Mouse (Mus musculus) adrenal gland (tissue): Measurements from ENCODE around the gene Alox5.

Source experiments
- intact Hi-C: fragments of 180-260 bp; cut with DNase I; formaldehyde crosslinking; loops from one replicate; pipeline ENCODE4 v1.15.1; 2025

The Alox5 gene

DNA sequence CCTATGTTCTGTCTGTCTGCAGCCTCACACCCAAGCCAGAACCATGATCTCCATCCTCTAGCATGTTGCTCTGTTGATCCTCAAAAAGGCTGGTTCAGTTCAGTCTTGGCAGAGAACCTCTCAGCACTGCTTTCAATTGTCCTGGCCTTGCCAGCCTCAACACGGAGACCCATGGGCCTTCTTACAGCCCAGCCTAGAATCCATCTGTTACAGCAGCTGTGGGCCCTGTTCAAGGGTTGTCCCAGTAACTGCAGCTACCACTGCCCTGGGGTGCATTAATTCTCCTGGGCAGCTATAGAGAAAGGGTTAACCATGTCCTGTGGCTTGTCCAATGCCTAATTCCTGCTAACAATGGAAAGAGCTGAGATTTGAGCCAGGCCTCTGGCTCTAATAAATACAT is 42.5 kb downstream of the Alox5 start:
- intact Hi-C loops: no loop called here

- intact Hi-C loops: no loop called here
Observed at GRCm38 (mm10) chr6:116417518-116418315, 43.3 kb downstream of the Alox5 start.

- intact Hi-C loops: no loop called here
Observed at GRCm38 (mm10) chr6:116416000-116416552, 44.9 kb downstream of the Alox5 start.

- intact Hi-C loops: no loop called here
Observed at GRCm38 (mm10) chr6:116415126-116415676, 45.8 kb downstream of the Alox5 start.

DNA sequence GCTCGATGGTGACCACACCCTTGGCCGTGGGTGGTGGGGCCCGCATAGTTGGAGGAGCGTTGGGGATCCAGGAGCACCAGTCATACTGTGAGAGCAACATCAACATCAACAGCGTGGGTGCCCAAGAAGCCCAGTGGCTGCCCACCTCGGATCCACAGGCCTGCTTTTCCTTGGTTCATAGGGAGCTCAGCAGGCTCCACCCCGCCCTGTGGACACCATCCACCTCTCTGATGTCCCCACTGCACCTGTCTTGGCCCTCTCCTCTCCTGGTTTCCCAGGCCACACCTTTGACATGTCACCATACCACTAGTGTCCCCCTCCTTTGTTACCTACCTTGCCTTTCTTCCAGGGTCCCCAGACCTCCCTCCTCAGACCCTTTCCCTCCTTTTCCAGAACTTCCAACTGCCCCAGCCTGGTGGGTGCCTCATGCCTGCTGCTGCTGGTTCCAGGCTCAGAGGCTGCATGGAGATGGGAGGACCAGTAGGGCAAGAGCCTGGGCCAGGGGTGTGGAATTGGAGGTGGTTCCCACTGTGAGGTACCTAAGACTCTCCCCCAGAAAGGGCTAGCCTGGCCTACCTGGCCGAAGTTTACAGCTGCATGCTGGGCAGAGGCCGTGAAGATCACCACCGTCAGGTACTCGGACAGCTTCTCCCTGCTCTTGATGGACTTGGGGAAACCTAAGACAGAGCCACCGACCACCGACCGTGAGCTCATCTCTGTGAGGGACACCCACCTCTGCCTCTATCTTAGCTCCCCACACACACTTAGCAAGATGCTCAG is 48.2 kb downstream of the Alox5 start:
- intact Hi-C loops: no loop called here

- intact Hi-C loops: no loop called here
Observed at GRCm38 (mm10) chr6:116411716-116412115, 49.3 kb downstream of the Alox5 start.

DNA sequence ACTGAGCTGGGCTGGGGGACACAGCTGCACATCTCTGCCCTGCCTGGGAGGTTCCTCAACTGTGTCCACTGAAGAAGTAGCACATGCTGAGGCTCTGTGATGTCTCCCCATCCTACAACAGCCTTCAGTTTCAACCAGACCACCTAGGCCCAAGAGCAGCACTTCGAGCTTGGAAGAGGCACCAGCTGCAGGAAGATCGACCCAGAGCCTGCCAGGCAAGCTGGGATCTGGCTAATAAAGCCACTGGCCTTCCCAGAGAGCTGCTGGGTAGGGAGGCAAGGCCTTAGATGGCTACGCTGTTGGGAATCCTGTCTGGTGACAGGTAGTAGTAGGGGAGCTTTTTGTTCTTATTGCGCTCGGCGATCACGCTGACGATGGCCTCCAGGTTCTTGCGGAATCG is 50.5 kb downstream of the Alox5 start:
- intact Hi-C loops: no loop called here

DNA sequence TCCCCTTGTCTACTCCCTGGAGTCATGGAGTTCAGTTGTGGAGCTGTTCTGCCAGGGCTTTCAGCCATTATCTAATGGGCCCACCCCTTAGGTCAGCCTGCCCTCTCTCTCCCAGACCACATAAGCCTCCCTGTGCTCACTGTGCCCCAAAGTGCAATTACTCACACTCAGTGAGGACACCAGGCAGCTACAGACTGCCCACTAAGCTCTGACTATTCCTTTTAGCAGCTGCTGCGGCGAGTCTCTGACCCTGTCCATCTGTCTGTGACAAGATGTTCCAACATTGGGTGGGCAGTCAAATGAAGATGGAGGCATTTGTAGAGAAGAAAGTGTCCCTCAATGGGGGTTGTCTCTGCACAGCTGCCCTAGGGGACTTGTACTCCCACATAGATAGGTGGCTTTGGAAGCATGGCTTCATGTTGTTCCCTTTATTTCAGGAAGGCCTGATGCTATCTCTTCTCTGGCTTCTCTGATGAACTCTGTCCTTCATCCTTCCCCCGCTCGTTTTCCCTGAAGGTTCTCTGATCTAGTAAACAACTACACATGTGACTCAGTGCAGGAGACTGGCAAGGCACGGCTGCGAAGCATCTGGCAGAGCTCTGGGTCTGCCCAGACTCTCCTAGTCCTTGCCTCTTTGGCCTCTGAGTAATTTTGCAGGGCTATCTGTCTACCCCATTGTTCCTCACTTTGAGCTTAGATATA is 52.9 kb downstream of the Alox5 start:
- intact Hi-C loops: loop anchor here (5.0 kb wide), 1 partner anchor 71 kb away; the partner anchor contains the start of gene March8

DNA sequence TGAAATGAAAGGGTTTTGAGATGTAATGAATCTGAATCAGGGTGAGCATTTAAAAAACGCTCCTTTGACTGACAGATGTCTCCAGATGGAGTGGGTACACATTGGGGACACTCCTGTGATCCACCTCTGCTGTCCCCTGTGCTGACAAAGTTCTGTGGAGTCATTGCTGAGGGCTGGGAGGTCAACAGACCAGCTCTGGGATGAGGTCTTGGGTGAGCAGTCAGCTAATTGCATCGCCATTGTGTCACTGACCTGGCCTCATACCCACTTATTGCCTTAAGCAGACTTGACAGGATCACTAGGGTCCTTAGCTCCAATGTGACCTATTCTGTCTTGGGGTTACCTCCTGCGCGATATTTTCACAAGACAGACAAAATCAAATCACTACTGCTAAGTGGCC is 53.8 kb downstream of the Alox5 start:
- intact Hi-C loops: loop anchor here (5.0 kb wide), 1 partner anchor 70 kb away; the partner anchor contains the start of gene March8

- intact Hi-C loops: loop anchor here (5.0 kb wide), 1 partner anchor 69 kb away; the partner anchor contains the start of gene March8
Observed at GRCm38 (mm10) chr6:116406680-116407079, 54.3 kb downstream of the Alox5 start.

- intact Hi-C loops: loop anchor here (5.0 kb wide), 1 partner anchor 69 kb away; the partner anchor contains the start of gene March8
Observed at GRCm38 (mm10) chr6:116406152-116406551, 54.8 kb downstream of the Alox5 start.

DNA sequence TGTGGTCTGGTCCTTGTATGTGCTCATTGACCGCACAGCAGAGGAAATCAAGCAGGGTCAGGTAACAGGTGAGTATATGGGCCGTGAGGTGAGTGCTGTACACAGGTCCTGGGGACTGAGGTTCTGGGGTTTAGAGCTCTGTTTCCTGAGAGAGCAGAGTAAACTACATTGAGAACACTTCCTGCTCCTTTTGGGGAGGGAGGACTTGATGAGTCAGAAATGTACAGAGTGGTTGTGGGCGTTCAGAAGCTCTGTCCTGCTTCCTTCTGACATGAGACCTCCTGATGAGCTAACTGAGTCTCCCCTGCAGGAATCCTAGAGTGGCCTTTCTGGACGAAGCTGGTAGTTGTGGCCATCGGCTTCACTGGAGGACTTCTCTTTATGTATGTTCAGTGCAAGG is 55.3 kb downstream of the Alox5 start:
- intact Hi-C loops: loop anchor here (5.0 kb wide), 1 partner anchor 68 kb away; the partner anchor contains the start of gene March8

- intact Hi-C loops: loop anchor here (5.0 kb wide), 1 partner anchor 68 kb away; the partner anchor contains the start of gene March8
Observed at GRCm38 (mm10) chr6:116405243-116405642, 55.7 kb downstream of the Alox5 start.

GRCm38 (mm10) chr6:116402426-116402825 is 58.6 kb downstream of the Alox5 start:
- intact Hi-C loops: no loop called here

DNA sequence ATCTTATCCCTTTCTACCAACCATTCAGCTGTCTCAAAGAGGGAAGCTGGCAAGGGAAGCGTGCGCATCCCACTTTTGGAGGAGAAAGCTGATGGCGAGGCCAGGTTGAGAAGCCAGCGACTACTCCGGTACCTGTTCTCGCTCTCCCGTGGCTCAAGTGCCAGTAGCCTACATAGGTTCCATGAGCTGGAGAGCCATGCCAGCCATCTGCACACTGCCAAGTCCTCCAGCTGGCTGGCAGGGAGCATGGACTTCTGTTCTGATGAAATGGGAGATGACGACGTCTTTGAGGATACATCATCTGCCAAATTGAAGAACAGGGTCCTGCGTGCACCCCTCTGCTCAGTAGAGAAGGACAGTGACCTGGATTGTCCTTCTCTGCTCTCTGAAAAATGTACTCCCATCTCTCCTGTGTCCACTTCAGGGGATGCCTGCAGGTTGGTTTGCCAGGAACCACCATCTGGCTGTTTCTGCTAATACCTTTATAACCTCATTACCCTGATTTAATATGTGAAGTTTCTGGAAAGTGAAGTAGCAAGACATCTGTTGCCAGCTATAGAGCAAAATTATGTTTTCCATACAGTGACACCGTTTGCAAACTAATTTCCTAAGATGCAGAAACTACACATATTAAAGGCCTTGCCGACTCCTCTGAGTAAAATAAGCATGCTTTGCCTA is 59.1 kb downstream of the Alox5 start:
- intact Hi-C loops: no loop called here

GRCm38 (mm10) chr6:116398136-116398535 is 62.8 kb downstream of the Alox5 start:
- intact Hi-C loops: no loop called here

DNA sequence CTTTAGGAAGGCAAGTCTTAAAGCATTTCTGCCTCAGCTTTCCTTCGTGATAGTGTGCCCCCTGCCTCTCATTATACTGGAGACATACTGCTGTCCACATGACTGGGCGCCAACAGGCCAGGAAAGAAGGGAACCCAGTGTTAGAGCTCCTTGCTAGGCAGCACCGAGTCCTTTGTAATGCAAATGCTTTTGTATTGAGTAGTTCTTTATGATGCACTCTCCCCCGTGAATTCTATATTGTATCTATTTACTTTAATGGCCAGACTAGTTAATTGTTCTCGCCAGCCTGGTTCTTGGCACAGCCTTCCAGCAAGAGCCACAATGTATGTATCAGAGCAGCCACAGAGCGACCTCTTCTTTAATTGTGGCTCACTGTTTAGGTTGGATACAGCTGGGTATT is 63.4 kb downstream of the Alox5 start:
- intact Hi-C loops: no loop called here

GRCm38 (mm10) chr6:116394916-116395648 is 65.9 kb downstream of the Alox5 start:
- intact Hi-C loops: no loop called here

- intact Hi-C loops: no loop called here
Observed at GRCm38 (mm10) chr6:116389481-116389880, 71.5 kb downstream of the Alox5 start.

- intact Hi-C loops: no loop called here
Observed at GRCm38 (mm10) chr6:116388068-116388467, 72.9 kb downstream of the Alox5 start.
